In genomic region chr3:153119142-153119541, GRCm38 (mm10) we compare ENCODE assay signal across 19 mouse cellular contexts.
"Had no signal": no experiment of that assay in that cellular context is flagged by ENCODE, and none has a peak within 500 bp of the region (broad histone marks: within the 10 kb centered on the region; RNA-seq: fewer than 3 reads in every experiment).

No protein-coding gene starts in this region.

- H3K9ac ChIP-seq: liver, embryonic 15.5 days; midbrain, embryonic 13.5 days; neural tube, embryonic 13.5 days; stomach, embryonic 15.5 days had no signal

- H3K4me3 ChIP-seq: liver, embryonic 15.5 days; midbrain, embryonic 10.5 days; midbrain, embryonic 13.5 days; myocyte; neural tube, embryonic 13.5 days; stomach, embryonic 15.5 days had no signal

- H3K4me1 ChIP-seq: midbrain, embryonic 10.5 days; midbrain, embryonic 13.5 days; neural tube, embryonic 13.5 days; stomach, embryonic 15.5 days had no signal

- H3K36me3 ChIP-seq: liver, embryonic 15.5 days; midbrain, embryonic 10.5 days; midbrain, embryonic 13.5 days; neural tube, embryonic 13.5 days; stomach, embryonic 15.5 days had no signal

- ATAC-seq: inflammation-experienced regulatory T-cells, adult 6 months; midbrain, embryonic 13.5 days; midbrain, embryonic 16.5 days had no signal

- H3K27ac ChIP-seq: liver, embryonic 15.5 days; midbrain, embryonic 10.5 days; midbrain, embryonic 13.5 days; neural tube, embryonic 13.5 days; stomach, embryonic 15.5 days had no signal

- H3K27me3 ChIP-seq: liver, embryonic 15.5 days; midbrain, embryonic 13.5 days; neural tube, embryonic 13.5 days; stomach, embryonic 15.5 days had no signal

- H3K4me2 ChIP-seq: liver, embryonic 15.5 days; midbrain, embryonic 13.5 days; neural tube, embryonic 13.5 days; stomach, embryonic 15.5 days had no signal

- DNase-seq: kidney, adult 18-20 months; kidney, adult 9 months; kidney, postnatal 14 days; kidney, postnatal 4 days; lung, adult 2 months; lung, postnatal 14 days; lung, postnatal 4 days; retina, postnatal 1 day; right cerebral cortex, postnatal 25 days; spleen, adult 18-20 months; thymus, postnatal 25 days had no signal

- H3K9me3 ChIP-seq: liver, embryonic 15.5 days; midbrain, embryonic 10.5 days; midbrain, embryonic 13.5 days; neural tube, embryonic 13.5 days; stomach, embryonic 15.5 days had no signal
